Mouse (Mus musculus) hindbrain, embryonic 11.5 days (tissue): ENCODE measurements at regions not wholly inside any gene's neighbourhood (a gene's known extent, or its start where the extent isn't known, plus 50 kb on each side); places are given as distances from the start of the nearest gene placed in this dataset.
A peak's percentile ranks its signal among the peaks of the same experiment; 100 is the strongest.

ENCODE experiments used
- ATAC-seq: fragments of 200-750 bp; cut with Nextera tagmentation; 2 replicates; pipeline ENCODE4 v1.8.0; 2017; ENCODE audit warnings: mild to moderate bottlenecking, moderate TSS enrichment, moderate library complexity; ENCODE audit not compliant: low FRiP score
- DNase-seq: peaks from one replicate; pipeline ENCODE4 v3.0.0-alpha.2; 2015; ENCODE audit warnings: low spot score
- H3K27ac ChIP-seq: fragments of 300-500 bp; sonication (generic); 2 replicates; pipeline ENCODE4 v1.5.1; 2014; ENCODE audit warnings: mild to moderate bottlenecking, low read depth, low read length
- H3K27me3 ChIP-seq: fragments of 300-500 bp; sonication (generic); 2 replicates; pipeline ENCODE4 v1.6.1; 2014; ENCODE audit warnings: mild to moderate bottlenecking, low read length, moderate library complexity, mixed read lengths; ENCODE audit not compliant: control insufficient read depth, insufficient read depth
- H3K36me3 ChIP-seq: fragments of 300-500 bp; sonication (generic); 2 replicates; pipeline ENCODE4 v1.6.1; 2014; ENCODE audit warnings: mild to moderate bottlenecking, low read length, moderate library complexity, mixed read lengths; ENCODE audit not compliant: control insufficient read depth, insufficient read depth
- H3K4me1 ChIP-seq: fragments of 300-500 bp; sonication (generic); replicated peaks from 2 replicates; pipeline ENCODE4 v1.6.1; 2014; ENCODE audit warnings: low read length, mixed read lengths; ENCODE audit not compliant: control insufficient read depth, insufficient read depth
- H3K4me2 ChIP-seq: fragments of 300-500 bp; sonication (generic); replicated peaks from 2 replicates; pipeline ENCODE4 v1.6.1; 2014; ENCODE audit warnings: mild to moderate bottlenecking, low read depth, low read length
- H3K4me3 ChIP-seq: fragments of 300-500 bp; sonication (generic); 2 replicates; pipeline ENCODE4 v1.5.1; 2014; ENCODE audit warnings: low read depth, low read length
- H3K9ac ChIP-seq: fragments of 300-500 bp; sonication (generic); 2 replicates; pipeline ENCODE4 v1.6.1; 2014; ENCODE audit warnings: low read depth, low read length
- H3K9me3 ChIP-seq: fragments of 300-500 bp; sonication (generic); 2 replicates; pipeline ENCODE4 v1.6.1; 2016; ENCODE audit warnings: low read length; ENCODE audit not compliant: control insufficient read depth
- WGBS: fragments of 180-500 bp; shearing (Covaris S2); extraction: QIAGEN DNeasy Blood & Tissue Kit; methylation state at CpG from one replicate; pipeline ENCODE4 v1.1.7; 2014; 5-methylcytosine and 5-hydroxymethylcytosine counted together

DNA sequence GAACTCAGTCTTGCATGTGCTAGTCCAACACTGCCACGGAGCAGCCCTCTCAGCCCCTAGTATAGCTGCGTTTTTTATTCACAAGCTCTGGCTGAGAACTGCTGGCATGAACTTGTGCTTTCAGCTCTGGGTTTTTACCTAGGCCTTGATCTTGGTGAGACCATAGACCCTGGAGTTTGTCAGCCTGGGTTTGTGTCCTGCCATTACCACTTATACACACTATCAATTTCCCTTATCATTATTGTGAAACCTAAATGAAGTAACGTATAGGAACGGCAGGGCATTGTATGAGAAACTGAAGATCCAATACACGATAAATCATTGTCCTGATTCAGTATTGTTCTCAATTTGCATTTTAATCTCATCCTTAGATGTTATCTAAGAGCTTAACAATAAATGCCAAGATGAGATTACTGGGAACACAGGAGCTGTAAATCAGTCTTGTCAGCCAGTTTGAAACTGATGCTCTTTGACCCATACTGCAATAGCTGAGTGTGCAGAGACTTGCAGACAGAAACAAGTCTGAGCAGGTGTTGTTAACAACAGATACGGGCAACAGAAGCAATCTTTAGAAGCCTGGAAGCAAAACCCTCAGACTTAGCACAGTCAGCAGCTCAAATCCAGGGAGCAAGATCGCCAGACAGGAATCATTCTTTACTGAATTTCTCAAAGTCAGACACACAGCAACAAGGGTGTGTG is 190.7 kb upstream of the Mctp2 start:
- Histone ChIP-seq H3K27me3 (no peaks in the 10 kb centered on the region), H3K9me3 (no peaks in the 10 kb centered on the region), H3K9ac (no peak overlapping the region), H3K4me1 (no peaks in the 10 kb centered on the region), H3K27ac (no peak overlapping the region), H3K4me3 (no peak overlapping the region), H3K4me2 (no peak overlapping the region), H3K36me3 (no peaks in the 10 kb centered on the region)
- ATAC-seq (no peak), DNase-seq (no peak)
- WGBS = 61% methylated on average over 7 of the region's 7 CpGs

DNA sequence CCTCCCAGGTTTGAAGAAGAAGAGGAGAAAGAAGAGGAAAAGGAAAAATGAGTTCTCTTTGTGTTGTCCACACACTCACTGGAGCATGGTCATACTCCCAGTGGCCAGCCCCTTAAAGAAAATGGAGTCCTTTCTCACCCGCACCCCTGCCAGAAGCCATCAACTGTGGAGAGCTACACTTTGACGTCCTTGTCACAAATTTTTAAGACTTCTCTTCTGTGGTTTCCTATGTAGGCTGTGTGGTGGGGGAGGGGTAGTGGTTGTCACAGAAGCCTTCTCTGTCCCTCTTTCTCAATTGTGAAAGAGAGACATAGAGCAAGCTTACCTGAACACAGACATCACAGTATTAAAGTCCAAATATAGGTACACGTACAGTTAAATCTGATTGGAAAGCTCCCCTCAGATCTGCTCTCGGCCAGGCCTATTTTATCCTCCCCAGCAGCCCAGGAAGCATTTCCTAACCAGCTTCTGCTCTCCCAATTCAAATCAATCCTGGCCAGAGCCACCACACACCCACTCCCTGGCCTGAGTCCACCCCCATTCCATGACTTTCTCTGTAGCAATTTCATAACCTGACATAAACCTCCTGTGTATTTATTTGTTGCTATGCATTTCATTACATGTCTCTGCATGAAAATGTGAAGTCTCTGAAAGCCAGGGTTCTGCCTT is 192.3 kb upstream of the Mctp2 start:
- Histone ChIP-seq H3K36me3 (no peaks in the 10 kb centered on the region), H3K4me2 (no peak overlapping the region), H3K27me3 (no peaks in the 10 kb centered on the region), H3K4me3 (no peak overlapping the region), H3K4me1 (no peaks in the 10 kb centered on the region), H3K9me3 (no peaks in the 10 kb centered on the region), H3K27ac (no peak overlapping the region), H3K9ac (no peak overlapping the region)
- 72% methylated on average over 4 of the region's 4 CpGs for WGBS
- ATAC-seq = no peak
- DNase-seq = no peak

DNA sequence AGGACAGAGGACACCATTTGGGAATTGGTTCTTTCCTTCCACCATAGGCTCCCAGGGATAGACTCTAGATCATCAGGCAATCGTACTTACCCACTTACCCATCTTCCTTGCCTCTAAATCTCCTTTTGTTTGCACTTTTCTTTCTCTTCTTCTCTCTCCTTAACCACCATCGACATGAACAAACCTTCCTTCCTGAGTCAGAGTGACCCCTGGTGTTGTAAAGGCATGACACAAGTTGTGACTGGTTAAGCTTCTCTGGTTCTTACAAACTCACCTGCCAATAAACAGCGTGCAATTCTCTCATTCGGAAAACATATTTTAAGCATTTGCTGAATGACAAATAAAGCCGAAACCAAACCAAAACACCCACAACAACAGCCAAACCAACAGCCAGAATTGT is 193.4 kb upstream of the Mctp2 start:
- no peak for DNase-seq
- H3K36me3 ChIP-seq = no peaks in the 10 kb centered on the region
- H3K9ac ChIP-seq = no peak overlapping the region
- H3K4me1 ChIP-seq = no peaks in the 10 kb centered on the region
- H3K9me3 ChIP-seq = no peaks in the 10 kb centered on the region
- H3K27ac ChIP-seq = no peak overlapping the region
- ATAC-seq = no peak
- no peak overlapping the region for H3K4me2 ChIP-seq
- WGBS = 78% methylated on average over 5 of the region's 5 CpGs
- H3K4me3 ChIP-seq = no peak overlapping the region
- peaks cover 2% of the 10 kb centered on the region; the same call in 1 of the 2 replicates for H3K27me3 ChIP-seq

DNA sequence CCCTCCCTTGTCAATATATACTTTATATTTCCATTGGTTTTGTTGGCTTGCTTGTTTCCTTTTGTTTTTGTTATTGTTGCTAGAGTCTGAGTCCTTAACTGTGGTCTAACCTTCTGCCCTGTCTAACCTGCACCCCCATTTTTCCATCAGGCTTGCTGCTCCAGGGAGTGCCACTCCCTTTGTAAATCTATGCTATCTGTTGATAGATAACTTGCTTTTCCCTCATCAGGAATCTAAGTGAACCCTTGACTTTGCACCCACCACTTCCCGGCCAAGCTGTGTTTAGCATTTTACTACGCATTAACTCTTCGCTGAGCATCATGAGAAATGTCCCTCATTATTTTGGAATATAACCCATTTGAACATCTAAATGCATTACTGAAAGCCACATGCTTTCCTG is 193.8 kb upstream of the Mctp2 start:
- Histone ChIP-seq H3K9ac (no peak overlapping the region), H3K9me3 (no peaks in the 10 kb centered on the region), H3K4me1 (no peaks in the 10 kb centered on the region), H3K4me2 (no peak overlapping the region), H3K27ac (no peak overlapping the region), H3K27me3 (peaks cover 2% of the 10 kb centered on the region; the same call in 1 of the 2 replicates), H3K4me3 (no peak overlapping the region), H3K36me3 (no peaks in the 10 kb centered on the region)
- ATAC-seq (no peak), DNase-seq (no peak)
- 83% methylated on average over 3 of the region's 3 CpGs for WGBS

DNA sequence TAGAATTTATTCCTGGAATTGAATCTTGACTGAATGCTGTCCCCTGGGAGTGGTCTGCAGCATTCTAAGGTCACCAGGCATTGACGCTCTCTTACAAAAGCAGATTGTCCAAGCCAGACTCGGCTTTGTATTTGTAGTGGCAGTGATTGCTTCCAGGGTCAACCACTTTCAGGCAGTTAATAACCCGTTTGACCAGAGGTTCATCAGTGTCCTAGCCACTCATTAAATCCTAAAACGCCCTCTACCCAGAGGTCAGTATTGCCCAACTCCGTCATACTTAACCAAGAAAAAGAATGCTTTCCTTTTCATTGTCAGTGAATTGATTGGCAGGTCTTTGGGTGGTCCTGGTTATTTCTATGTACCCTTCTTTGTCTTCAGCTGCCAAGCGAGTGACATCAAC is 194.6 kb upstream of the Mctp2 start:
- Histone ChIP-seq H3K36me3 (no peaks in the 10 kb centered on the region), H3K27ac (no peak overlapping the region), H3K4me2 (no peak overlapping the region), H3K9me3 (no peaks in the 10 kb centered on the region), H3K4me3 (no peak overlapping the region), H3K9ac (no peak overlapping the region), H3K4me1 (no peaks in the 10 kb centered on the region), H3K27me3 (peaks cover 2% of the 10 kb centered on the region; the same call in 1 of the 2 replicates)
- WGBS = 32% methylated on average over 6 of the region's 6 CpGs
- DNase-seq (peak; percentile 29), ATAC-seq (no peak)

DNA sequence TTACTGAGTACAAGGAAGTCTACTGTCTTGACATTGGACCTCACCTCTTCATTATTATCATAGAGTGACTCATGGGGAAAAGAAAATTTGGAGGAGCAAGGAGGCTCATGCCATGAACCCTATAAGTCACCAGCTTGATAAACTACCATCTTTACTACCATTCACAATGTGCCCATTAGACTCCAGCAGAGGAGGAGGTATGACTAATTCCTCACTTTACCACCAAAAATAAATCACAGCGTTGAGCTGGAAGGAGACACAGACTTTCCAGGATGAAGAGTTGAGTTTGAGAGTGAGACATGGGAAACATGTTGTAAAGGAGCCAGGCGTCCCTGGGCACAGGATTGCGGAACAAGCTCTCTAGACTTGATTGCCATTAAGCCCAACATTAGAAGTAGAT is 195.0 kb upstream of the Mctp2 start:
- Histone ChIP-seq H3K4me1 (no peaks in the 10 kb centered on the region), H3K4me2 (no peak overlapping the region), H3K9ac (no peak overlapping the region), H3K4me3 (no peak overlapping the region), H3K27me3 (peaks cover 2% of the 10 kb centered on the region; the same call in 1 of the 2 replicates), H3K36me3 (no peaks in the 10 kb centered on the region), H3K9me3 (no peaks in the 10 kb centered on the region), H3K27ac (no peak overlapping the region)
- ATAC-seq (no peak), DNase-seq (no peak)
- WGBS = 79% methylated on average over 3 of the region's 3 CpGs

DNA sequence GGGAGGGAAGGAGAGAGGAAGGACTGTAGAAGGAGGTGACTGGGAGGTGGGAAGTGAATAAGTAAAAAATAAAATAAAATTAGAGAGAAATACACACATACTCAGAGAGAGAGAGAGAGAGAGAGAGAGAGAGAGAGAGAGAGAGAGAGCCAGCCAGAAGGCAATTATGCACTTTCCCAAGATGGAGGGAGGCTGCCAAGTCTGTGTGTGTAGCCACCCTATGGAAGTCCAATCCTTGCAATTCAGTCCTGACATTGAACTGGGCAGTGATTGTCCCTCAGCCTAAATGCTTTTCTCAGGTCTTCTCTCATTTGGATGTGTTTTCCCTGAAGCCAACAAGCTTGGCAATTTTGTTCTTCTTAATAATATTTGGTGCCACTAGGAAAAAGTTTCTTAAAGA is 197.3 kb upstream of the Mctp2 start:
- ATAC-seq = no peak
- H3K9ac ChIP-seq = no peak overlapping the region
- peaks cover 2% of the 10 kb centered on the region; the same call in 1 of the 2 replicates for H3K27me3 ChIP-seq
- no peak for DNase-seq
- H3K9me3 ChIP-seq = no peaks in the 10 kb centered on the region
- no peak overlapping the region for H3K27ac ChIP-seq
- no peaks in the 10 kb centered on the region for H3K36me3 ChIP-seq
- no peak overlapping the region for H3K4me2 ChIP-seq
- no peak overlapping the region for H3K4me3 ChIP-seq
- H3K4me1 ChIP-seq = no peaks in the 10 kb centered on the region

DNA sequence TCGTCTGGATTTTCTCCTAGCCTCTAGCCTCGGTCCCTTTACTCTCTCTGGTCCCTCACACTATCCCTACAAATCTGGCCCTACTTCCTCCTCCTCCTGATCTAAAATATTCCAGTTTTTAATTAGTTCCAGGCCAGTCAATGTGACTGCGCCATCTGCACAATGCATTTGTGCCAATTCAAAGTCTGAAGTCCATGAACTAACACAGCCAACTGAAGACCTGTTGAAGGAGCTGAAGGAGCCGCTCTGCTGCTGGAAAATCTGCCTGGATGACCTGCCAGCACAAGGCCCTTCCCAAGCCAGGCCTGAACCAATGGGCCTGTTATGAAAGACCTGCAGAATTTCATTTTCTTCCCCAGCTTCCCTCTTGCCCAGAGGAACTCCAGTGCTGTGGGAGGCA is 197.9 kb upstream of the Mctp2 start:
- 77% methylated on average over 4 of the region's 4 CpGs for WGBS
- H3K4me3 ChIP-seq = no peak overlapping the region
- ATAC-seq (no peak), DNase-seq (no peak)
- H3K27ac ChIP-seq = no peak overlapping the region
- no peaks in the 10 kb centered on the region for H3K36me3 ChIP-seq
- H3K27me3 ChIP-seq = peaks cover 2% of the 10 kb centered on the region; the same call in 1 of the 2 replicates
- H3K9ac ChIP-seq = no peak overlapping the region
- H3K4me1 ChIP-seq = no peaks in the 10 kb centered on the region
- H3K9me3 ChIP-seq = no peaks in the 10 kb centered on the region
- no peak overlapping the region for H3K4me2 ChIP-seq
